Mouse (Mus musculus) cerebellum, adult 9-11 months (tissue): ENCODE measurements at regions not wholly inside any gene's neighbourhood (a gene's known extent, or its start where the extent isn't known, plus 50 kb on each side); places are given as distances from the start of the nearest gene placed in this dataset.

ENCODE experiments used
- DNase-seq: peaks from one replicate; pipeline ENCODE4 v3.0.0; 2022

GRCm38 (mm10) chr3:159121626-159122025 lies 373.6 kb upstream of the Depdc1a start:
- DNase-seq, result peak; percentile 40

GRCm38 (mm10) chr3:159143867-159144266 lies 351.4 kb upstream of the Depdc1a start:
- no peak for DNase-seq

- DNase-seq, result no peak
Measured at GRCm38 (mm10) chr3:159181504-159181903, 313.7 kb upstream of the Depdc1a start.

GRCm38 (mm10) chr3:159193189-159193588 lies 302.0 kb upstream of the Depdc1a start:
- no peak for DNase-seq
